Mouse (Mus musculus): ENCODE measurements around the gene Rom1.

DNA sequence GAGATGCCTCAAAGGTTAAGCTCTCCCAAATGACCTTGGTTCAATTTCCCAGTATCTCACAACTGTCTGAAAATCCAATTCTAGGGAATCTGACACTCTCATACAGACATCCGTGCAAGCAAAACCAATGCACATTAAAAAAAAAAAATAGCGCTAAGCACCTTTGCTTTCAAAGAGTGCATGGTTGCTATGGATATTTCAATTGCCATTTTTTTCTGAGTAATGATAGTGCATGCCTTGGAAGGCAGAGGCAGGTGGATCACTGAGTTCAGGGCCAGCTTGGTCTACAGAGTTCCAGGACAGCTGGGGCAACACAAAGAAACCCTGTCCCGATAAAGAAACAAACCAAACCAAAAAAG lies 48.1 kb downstream of the Rom1 start:
- TF ChIP-seq CTCF (IDR thresholded peaks at IDR 0.05; ENCODE audit: borderline replicate concordance, control insufficient read depth, extremely low read depth, insufficient read depth, low read length, poor library complexity) (no peak), POLR2A (IDR thresholded peaks at IDR 0.05; ENCODE audit: control insufficient read depth, extremely low read depth, insufficient read depth, low read length, poor library complexity) (no peak)
